Comparison of ENCODE assay signal across 8 mouse cellular contexts in genomic region chr11:62878728-62879127, GRCm38 (mm10). TPM values are rescaled to one million over a fixed set of nuclear protein-coding genes. Genes with fewer than 3 reads are reported as not detected.
DNase-seq lines count a peak whose midpoint lies in the region; ATAC-seq and TF ChIP-seq lines count a peak whose summit lies in the region.

No protein-coding gene starts in this region.

- H3K9ac ChIP-seq in kidney, embryonic 16.5 days (replicated peaks; ENCODE audit: low read length): peak overlapping the region; percentile 56; the same call in 1 of the 2 replicates
- peak overlapping the region; percentile 75; the same call in 1 of the 2 replicates for H3K9ac ChIP-seq in heart, postnatal 0 days (replicated peaks; ENCODE audit: low read depth, low read length)
- H3K9ac ChIP-seq in midbrain, embryonic 11.5 days (ENCODE audit: low read length): 0 out of 2 replicates have a peak overlapping the region, but pooled peaks have one; percentile 36

- no peaks in the 10 kb centered on the region for H3K27me3 ChIP-seq in kidney, embryonic 16.5 days (ENCODE audit: insufficient read depth, low read length)
- H3K27me3 ChIP-seq in heart, postnatal 0 days (ENCODE audit: control insufficient read depth, insufficient read depth, low read length): no peaks in the 10 kb centered on the region
- H3K27me3 ChIP-seq in midbrain, embryonic 11.5 days (ENCODE audit: control insufficient read depth, insufficient read depth, low read length): no peaks in the 10 kb centered on the region

- TF ChIP-seq EP300 in heart, postnatal 0 days (IDR thresholded peaks at IDR 0.05; ENCODE audit: low read depth): no peak

- no peak overlapping the region for H3K27ac ChIP-seq in kidney, embryonic 16.5 days (ENCODE audit: low read length)
- 0 out of 2 replicates have a peak overlapping the region, but pooled peaks have one; percentile 81 for H3K27ac ChIP-seq in heart, postnatal 0 days (ENCODE audit: low read depth)
- H3K27ac ChIP-seq in midbrain, embryonic 11.5 days (ENCODE audit: low read depth, low read length): no peak overlapping the region

- no peaks in the 10 kb centered on the region; the same call in 1 of the 2 replicates for H3K36me3 ChIP-seq in kidney, embryonic 16.5 days (ENCODE audit: insufficient read depth, low read length)
- peaks cover 5% of the 10 kb centered on the region; the same call in 1 of the 2 replicates for H3K36me3 ChIP-seq in heart, postnatal 0 days (replicated peaks; ENCODE audit: control insufficient read depth, insufficient read depth, low read length)
- H3K36me3 ChIP-seq in midbrain, embryonic 11.5 days (ENCODE audit: control insufficient read depth, insufficient read depth, low read length): no peaks in the 10 kb centered on the region

- no peaks in the 10 kb centered on the region for H3K9me3 ChIP-seq in kidney, embryonic 16.5 days (ENCODE audit: low read length)
- no peaks in the 10 kb centered on the region for H3K9me3 ChIP-seq in heart, postnatal 0 days (replicated peaks; ENCODE audit: control insufficient read depth, low read length)
- no peaks in the 10 kb centered on the region for H3K9me3 ChIP-seq in midbrain, embryonic 11.5 days (ENCODE audit: control insufficient read depth, low read length)

- no peak for DNase-seq in kidney, adult 9 months
- DNase-seq in brain, adult 2 months (ENCODE audit: low read depth, low spot score): peak; percentile 59
- DNase-seq in heart, postnatal 0 days (ENCODE audit: low spot score): no peak
- no peak for DNase-seq in midbrain, embryonic 11.5 days (ENCODE audit: low spot score, missing footprints)
- no peak for DNase-seq in urinary bladder, postnatal 14 days (ENCODE audit: low spot score)
- DNase-seq in layer of hippocampus, adult 9-11 months: no peak
- no peak for DNase-seq in testis, postnatal 10 days (ENCODE audit: low spot score)

- ATAC-seq in kidney, embryonic 16.5 days (ENCODE audit: low FRiP score, low TSS enrichment): 0 out of 2 replicates have a peak, but pooled peaks have one; percentile 43
- ATAC-seq in heart, postnatal 0 days (ENCODE audit: insufficient read depth, low read depth): no peak
- peak; percentile 8; the same call in 1 of the 2 replicates for ATAC-seq in midbrain, embryonic 11.5 days (ENCODE audit: low FRiP score)

- H3K4me1 ChIP-seq in kidney, embryonic 16.5 days (ENCODE audit: insufficient read depth, low read length): no peaks in the 10 kb centered on the region
- peaks cover 7% of the 10 kb centered on the region for H3K4me1 ChIP-seq in heart, postnatal 0 days (ENCODE audit: control insufficient read depth, insufficient read depth)
- no peaks in the 10 kb centered on the region for H3K4me1 ChIP-seq in midbrain, embryonic 11.5 days (ENCODE audit: control insufficient read depth, insufficient read depth, low read length)

- H3K4me2 ChIP-seq in kidney, embryonic 16.5 days (replicated peaks; ENCODE audit: low read depth, low read length): peak overlapping the region; percentile 57
- H3K4me2 ChIP-seq in heart, postnatal 0 days (ENCODE audit: low read depth, low read length): peak overlapping the region; percentile 91
- peak overlapping the region; percentile 33 for H3K4me2 ChIP-seq in midbrain, embryonic 11.5 days

- WGBS in kidney, embryonic 16.5 days: 24% methylated on average over 9 of the region's 9 CpGs
- 15% methylated on average over 9 of the region's 9 CpGs for WGBS in heart, postnatal 0 days
- 29% methylated on average over 9 of the region's 9 CpGs for WGBS in midbrain, embryonic 11.5 days

- no peak for TF ChIP-seq CTCF in heart, postnatal 0 days (IDR thresholded peaks at IDR 0.05; ENCODE audit: low read depth)

- peak overlapping the region; percentile 91 for H3K4me3 ChIP-seq in kidney, embryonic 16.5 days (ENCODE audit: low read length)
- H3K4me3 ChIP-seq in heart, postnatal 0 days (ENCODE audit: low read depth, low read length): peak overlapping the region; percentile 71
- peak overlapping the region; percentile 81 for H3K4me3 ChIP-seq in midbrain, embryonic 11.5 days (ENCODE audit: low read depth, low read length)

RNA-seq across cellular contexts. Expression of gene Tvp23b, which starts 0.5 kb away (rescaled TPM):
- 79.0 and 83.6 TPM in 2 replicates for polyA plus RNA-seq in kidney, embryonic 16.5 days (2015; fragmentation: Nextera tagmentation; extraction: Ambion mirVana)
- total RNA-seq in heart, postnatal 0 days (2014; rRNA removed; ENCODE audit: low replicate concordance): 26.3 and 27.4 TPM in 2 replicates
- polyA plus RNA-seq in heart, postnatal 0 days (2015; fragmentation: Nextera tagmentation; extraction: Ambion mirVana): 39.0 and 47.0 TPM in 2 replicates
- polyA plus RNA-seq in midbrain, embryonic 11.5 days (2014; fragmentation: Nextera tagmentation; extraction: Ambion mirVana): 44.4 and 48.7 TPM in 2 replicates

RNA-seq across cellular contexts. Expression of gene Fbxw10, which starts 31.9 kb away (rescaled TPM):
- polyA plus RNA-seq in kidney, embryonic 16.5 days (2015; fragmentation: Nextera tagmentation; extraction: Ambion mirVana): 0.51 and 0.87 TPM in 2 replicates
- total RNA-seq in heart, postnatal 0 days (2014; rRNA removed; ENCODE audit: low replicate concordance): 0.15 TPM in 1 of 2 replicates, not detected in the other
- 0.26 and 0.32 TPM in 2 replicates for polyA plus RNA-seq in heart, postnatal 0 days (2015; fragmentation: Nextera tagmentation; extraction: Ambion mirVana)
- polyA plus RNA-seq in midbrain, embryonic 11.5 days (2014; fragmentation: Nextera tagmentation; extraction: Ambion mirVana): 0.45 and 0.63 TPM in 2 replicates

RNA-seq across cellular contexts. Expression of gene Trim16, which starts 58.7 kb away (rescaled TPM):
- 18.1 TPM in 2 replicates for polyA plus RNA-seq in kidney, embryonic 16.5 days (2015; fragmentation: Nextera tagmentation; extraction: Ambion mirVana)
- 2.9 and 4.5 TPM in 2 replicates for total RNA-seq in heart, postnatal 0 days (2014; rRNA removed; ENCODE audit: low replicate concordance)
- 3.0 and 4.0 TPM in 2 replicates for polyA plus RNA-seq in heart, postnatal 0 days (2015; fragmentation: Nextera tagmentation; extraction: Ambion mirVana)
- 3.9 and 4.4 TPM in 2 replicates for polyA plus RNA-seq in midbrain, embryonic 11.5 days (2014; fragmentation: Nextera tagmentation; extraction: Ambion mirVana)

Comparison
In these comparisons a context has a peak if more than half of its experiments do, and no peak if none do; other contexts are left out.
1. H3K4me2 ChIP-seq: peak in every context shown above with its lines; median percentile 91 in heart, postnatal 0 days; 57 in kidney, embryonic 16.5 days; 33 in midbrain, embryonic 11.5 days.